Mouse (Mus musculus) C2C12 (cell line): ENCODE results near the gene Itga8.

Source experiments
- CTCF ChIP-seq: IDR thresholded peaks from one replicate; pipeline ENCODE4 v1.5.1; 2011; ENCODE audit not compliant: control insufficient read depth, insufficient read depth, insufficient read length
- FOSL1 ChIP-seq: IDR thresholded peaks from one replicate; pipeline ENCODE4 v1.8.0; 2011; ENCODE audit warnings: mild to moderate bottlenecking, low read length; ENCODE audit not compliant: poor library complexity, insufficient read depth, severe bottlenecking
- MAX ChIP-seq: IDR thresholded peaks from one replicate; pipeline ENCODE4 v1.6.1; 2011; ENCODE audit warnings: mild to moderate bottlenecking, control low read depth
- MYOD1 ChIP-seq: IDR thresholded peaks from one replicate; pipeline ENCODE4 v1.6.1; 2011; ENCODE audit warnings: low read depth; ENCODE audit not compliant: control insufficient read depth, insufficient read length
- USF1 ChIP-seq: IDR thresholded peaks from one replicate; pipeline ENCODE4 v1.6.1; 2011; ENCODE audit warnings: low read depth, mild to moderate bottlenecking, control low read depth, moderate library complexity

DNA sequence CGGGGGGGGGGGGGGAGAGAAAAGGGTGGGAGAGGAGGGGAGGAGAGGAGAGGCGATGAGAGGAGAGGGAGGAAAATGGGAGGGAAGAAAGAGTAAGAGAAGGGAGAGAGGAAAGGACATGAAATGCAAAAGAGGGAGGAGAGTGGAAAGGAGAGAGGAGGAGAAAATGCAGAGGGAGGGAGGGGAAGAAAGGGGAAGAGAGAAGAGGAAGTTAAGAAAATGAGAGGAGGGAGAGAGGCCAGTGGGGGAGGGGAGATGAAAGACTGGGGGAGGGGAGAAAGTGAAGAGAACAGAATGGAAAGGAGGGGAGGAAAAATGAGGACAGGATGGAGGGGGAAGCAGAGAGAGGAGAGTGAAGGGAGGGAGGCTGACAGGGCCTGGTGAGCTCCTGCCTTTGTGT is 74.5 kb downstream of the Itga8 start:
- TF ChIP-seq USF1, result no peak
- TF ChIP-seq MAX, result no peak
- no peak for TF ChIP-seq FOSL1
- no peak for TF ChIP-seq CTCF
- no peak for TF ChIP-seq MYOD1
